Mouse (Mus musculus) kidney, postnatal 4 days (tissue): ENCODE measurements around the gene Olfr812.
"Not testable (repeated sequence)": the region's sequence is repeated elsewhere in the genome, so short reads cannot be mapped to it uniquely, and the experiment has no call there.

Experiments
- DNase-seq, 2 experiments: peaks; one replicate each; pipeline ENCODE4 v3.0.0; 2021; ENCODE audit warnings: mixed read lengths in 2 of 2

Olfr812 gene

GRCm38 (mm10) chr10:129845994-129846393, at the start of gene Olfr812:
TSS of gene Olfr812 (minus strand) at chr10:129846094.
- DNase-seq = no peak

GRCm38 (mm10) chr10:129885934-129886333, 40.0 kb upstream of the Olfr812 start:
- no peak for DNase-seq

- not testable (repeated sequence) for DNase-seq
These were observed 39.6 kb upstream of the Olfr812 start for GRCm38 (mm10) chr10:129885496-129885895.

GRCm38 (mm10) chr10:129879751-129880150, 33.9 kb upstream of the Olfr812 start, which contains the start of gene Olfr814:
TSS of gene Olfr814 (minus strand) at chr10:129879851.
- not testable (repeated sequence) for DNase-seq

- no peak for DNase-seq
These were observed 9.2 kb upstream of the Olfr812 start, which contains the start of gene Olfr813 for GRCm38 (mm10) chr10:129855067-129855466. TSS of gene Olfr813 (plus strand) at chr10:129855367.

- no peak for DNase-seq
These were observed 1.4 kb upstream of the Olfr812 start for GRCm38 (mm10) chr10:129847343-129847742.

GRCm38 (mm10) chr10:129804296-129804695, 41.6 kb downstream of the Olfr812 start, which contains the start of gene Olfr811:
TSS of gene Olfr811 (minus strand) at chr10:129804396.
- no peak for DNase-seq

- no peak for DNase-seq
These were observed 51.1 kb downstream of the Olfr812 start, which contains the start of gene Olfr810 for GRCm38 (mm10) chr10:129794817-129795216. TSS of gene Olfr810 (minus strand) at chr10:129794917.
